Mouse (Mus musculus) frontal cortex, adult 2 months (tissue): ENCODE measurements at regions not wholly inside any gene's neighbourhood (a gene's known extent, or its start where the extent isn't known, plus 50 kb on each side); places are given as distances from the start of the nearest gene placed in this dataset.
A peak's percentile ranks its signal among the peaks of the same experiment; 100 is the strongest.

Experiments used
- DNase-seq, 2 experiments: peaks; one replicate each; pipeline ENCODE4 v3.0.0; 2022; ENCODE audit warnings: low spot score in 1 of 2; ENCODE audit errors: extremely low spot score in 1 of 2

DNA sequence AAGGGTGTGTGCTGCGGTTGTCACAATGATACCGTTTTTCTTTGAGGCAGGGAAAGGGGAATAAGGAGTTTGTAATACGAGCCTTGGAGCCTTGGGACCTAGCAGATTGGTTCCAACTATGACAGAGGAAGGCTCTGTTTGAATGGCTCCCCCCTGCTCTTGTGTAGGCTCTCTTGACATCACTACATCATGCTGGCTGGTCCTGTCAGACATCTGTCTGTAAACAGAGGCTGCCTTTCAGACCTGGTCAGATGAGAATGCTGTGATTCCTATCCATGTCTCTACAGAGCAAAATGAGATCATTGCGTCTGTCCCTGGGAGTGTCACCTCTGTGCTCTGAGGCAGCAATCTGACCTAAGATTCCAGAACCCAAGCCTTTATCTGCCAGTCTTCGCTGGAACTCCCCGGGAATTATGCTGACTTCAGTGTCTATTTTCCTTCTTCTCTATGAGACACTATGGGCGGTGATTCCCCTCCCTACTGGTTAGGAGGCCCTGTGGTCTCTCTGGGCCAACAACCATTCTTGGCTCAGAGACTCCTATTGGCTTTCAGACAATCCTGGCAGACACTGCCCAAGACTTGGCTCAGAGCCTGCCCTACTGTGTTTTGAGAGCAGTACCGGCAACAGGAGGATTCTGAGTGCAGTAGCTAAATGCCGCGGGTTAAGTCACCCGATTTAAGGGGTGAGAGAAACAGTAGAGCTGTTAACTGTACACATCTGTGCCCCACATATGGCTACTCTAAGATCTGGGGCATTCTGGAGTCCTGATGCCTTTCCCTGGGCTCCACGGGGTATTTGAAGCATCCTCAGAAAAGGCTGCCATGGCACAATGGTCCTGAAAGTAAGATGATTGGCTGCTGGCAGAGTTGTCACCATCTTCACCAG lies 94.8 kb upstream of the Nckap5 start:
- DNase-seq: peak; percentile 43 to 76

GRCm38 (mm10) chr1:126923981-126924380 lies 93.4 kb upstream of the Nckap5 start:
- no peak for DNase-seq

DNA sequence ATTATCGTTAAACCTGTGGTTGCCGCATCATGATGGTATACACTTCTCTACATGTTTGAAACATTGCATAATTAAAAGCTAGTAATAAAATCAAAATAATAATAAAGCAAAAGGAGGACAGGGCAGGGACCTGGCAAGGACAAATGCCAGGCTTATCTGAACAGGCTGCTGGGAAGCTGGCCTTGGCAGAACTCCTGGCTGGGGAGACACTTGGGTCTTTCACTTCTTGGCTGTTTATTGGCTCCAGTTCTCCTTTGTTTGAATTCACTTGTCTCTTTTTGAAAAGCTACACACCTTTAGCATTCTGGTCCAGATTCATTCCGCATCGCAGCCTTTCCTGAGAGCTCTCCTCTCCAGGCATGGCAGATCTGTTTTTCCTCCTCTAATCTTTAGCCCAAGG lies 91.6 kb upstream of the Nckap5 start:
- no peak for DNase-seq

DNA sequence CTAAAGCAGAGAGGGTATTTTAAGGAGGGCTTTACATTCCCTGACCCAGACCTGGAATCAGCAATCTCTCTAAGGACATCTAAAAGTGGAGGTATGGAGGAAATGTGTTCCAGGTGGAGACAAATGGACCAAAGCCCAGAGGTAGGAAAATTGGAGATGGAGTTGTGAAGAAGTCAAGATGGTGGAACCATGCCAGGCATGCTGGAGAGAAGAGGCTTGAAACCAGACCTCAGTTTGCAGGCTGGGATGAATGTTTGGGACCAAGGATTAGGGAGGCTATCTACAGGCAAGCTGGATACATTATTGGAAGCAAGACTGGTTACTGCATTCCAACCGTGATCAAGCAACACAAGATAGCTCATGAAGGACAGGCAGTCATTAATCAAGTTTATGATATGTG lies 88.3 kb upstream of the Nckap5 start:
- DNase-seq: no peak

DNA sequence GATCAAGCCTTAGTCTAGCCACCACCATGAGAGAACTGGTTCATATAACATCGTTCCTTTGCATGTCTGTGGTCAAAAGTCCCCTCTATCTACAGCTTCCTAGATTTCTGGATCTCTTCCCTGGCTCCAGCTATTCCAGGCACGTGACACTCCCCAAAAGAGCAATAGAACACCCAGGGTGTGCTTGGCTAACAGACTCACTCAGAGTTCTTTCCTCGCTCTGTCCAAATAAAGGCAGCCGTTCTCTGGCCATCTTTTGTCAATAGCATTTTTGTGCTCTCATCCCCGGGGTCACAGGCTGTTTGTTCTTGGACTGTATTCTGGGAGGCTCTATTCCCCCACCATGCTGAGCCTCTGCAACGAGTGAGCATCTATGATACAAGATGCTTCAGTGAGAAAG lies 87.3 kb upstream of the Nckap5 start:
- DNase-seq: no peak

DNA sequence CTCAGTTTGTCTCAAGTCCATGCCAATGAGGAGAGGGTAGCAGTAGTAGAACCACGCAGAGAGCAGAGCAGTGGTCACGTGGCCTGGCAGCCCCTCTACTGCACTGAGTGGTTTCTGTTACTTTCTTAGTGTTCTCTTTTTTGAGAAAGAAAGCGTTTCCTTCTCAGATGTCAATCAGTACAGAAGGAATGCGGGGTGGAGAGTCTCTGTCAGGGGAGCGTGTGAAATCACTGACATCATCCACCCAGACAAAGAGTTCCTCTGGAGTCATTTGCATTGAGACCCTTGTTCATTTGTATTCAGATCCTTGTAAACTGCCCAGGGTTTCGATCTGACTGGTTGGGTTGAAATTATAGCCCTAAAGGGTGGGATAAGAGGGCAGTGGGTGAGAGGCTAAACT lies 85.8 kb upstream of the Nckap5 start:
- no peak for DNase-seq

GRCm38 (mm10) chr1:126911277-126912060 lies 80.9 kb upstream of the Nckap5 start:
- no peak for DNase-seq

DNA sequence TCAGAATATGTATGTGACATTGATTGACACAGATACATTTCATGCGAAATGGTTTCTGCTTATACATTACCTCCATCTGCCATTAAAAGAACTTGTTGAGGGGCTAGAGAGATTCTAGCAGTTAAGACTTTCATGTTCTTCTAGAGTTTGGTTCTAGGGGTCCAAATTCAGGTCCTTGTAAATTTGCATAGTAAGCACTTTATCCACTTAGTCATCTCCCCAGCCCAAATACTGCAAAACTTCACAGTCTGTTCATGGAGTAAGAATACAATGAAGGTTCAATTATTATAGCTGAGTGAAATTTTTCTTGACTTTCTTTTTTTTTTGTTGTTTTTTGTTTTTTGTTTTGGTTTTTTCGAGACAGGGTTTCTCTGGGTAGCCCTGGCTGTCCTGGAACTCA lies 76.8 kb upstream of the Nckap5 start:
- DNase-seq: no peak

DNA sequence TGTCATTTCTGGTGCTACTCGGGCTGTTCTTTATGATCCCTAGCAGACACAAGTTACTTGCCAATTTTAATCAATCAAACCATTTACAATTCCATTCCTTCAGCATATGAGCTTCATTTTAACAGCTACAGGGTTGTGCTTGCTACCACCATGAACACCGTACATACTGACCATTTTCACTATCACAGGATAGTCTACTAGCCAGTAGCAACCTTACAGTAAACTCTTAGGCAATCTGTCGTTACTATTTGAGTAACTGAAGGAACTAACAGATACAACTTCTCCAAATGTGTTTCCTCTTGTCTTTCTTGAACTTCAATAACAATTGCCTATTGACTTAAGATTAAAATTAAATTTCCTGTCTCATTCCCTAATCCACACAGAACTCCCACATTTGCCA lies 67.9 kb upstream of the Nckap5 start:
- no peak for DNase-seq

DNA sequence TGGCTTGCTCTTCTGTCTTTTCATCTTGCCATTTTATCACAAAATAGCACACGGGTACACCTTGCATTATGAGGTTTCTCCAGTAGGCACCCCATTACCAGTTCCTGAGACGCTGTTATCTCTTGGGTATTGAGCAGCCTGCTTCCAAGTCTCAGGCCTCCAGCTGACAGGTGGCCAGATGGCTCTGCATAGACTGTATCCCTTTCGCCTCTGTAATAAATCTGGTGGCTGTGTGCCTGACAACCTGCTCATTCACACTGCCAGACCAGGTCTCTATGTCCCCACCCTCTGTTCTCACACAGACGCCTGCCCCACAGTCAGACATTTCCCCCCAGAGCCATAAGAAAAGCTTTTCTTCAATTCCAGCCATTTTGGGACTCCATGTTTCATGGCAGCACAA lies 66.3 kb upstream of the Nckap5 start:
- no peak for DNase-seq

GRCm38 (mm10) chr1:126880801-126881200 lies 50.2 kb upstream of the Nckap5 start:
- DNase-seq: no peak
